Mouse (Mus musculus): ENCODE data around the gene Speer4f1.
"Not testable (repeated sequence)": the region's sequence is repeated elsewhere in the genome, so short reads cannot be mapped to it uniquely, and the experiment has no call there.

The Speer4f1 gene

GRCm38 (mm10) chr5:17475798-17476197 is at the start of gene Speer4f1:
Gene Speer4f1 (plus strand): TSS chr5:17476098.
- DNase-seq (ENCODE audit: low read depth, low spot score): not testable (repeated sequence)

DNA sequence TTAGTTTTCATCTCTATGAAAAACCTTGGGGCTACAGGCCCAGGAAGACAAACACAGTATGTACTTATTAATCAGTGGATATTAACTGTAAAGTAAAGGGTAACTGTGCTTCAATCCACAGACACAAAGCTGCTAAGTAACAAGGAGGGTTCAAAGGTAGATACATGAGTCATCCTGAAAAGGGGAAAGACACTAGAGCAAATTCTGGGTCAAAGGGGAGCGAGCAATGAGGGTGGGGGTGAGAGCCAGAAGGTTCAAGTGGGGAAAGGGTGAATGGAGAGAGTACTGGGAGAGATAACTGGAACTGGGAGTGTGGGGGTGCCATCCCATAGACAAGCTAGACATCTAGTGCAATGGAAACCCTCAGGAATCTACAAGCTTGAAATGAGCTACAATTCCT is 49.0 kb upstream of the Speer4f1 start:
- DNase-seq (ENCODE audit: low read depth, low spot score): no peak

GRCm38 (mm10) chr5:17434721-17435120 is 41.2 kb upstream of the Speer4f1 start:
- DNase-seq (ENCODE audit: low read depth, low spot score): no peak

GRCm38 (mm10) chr5:17436209-17436608 is 39.7 kb upstream of the Speer4f1 start:
- DNase-seq (ENCODE audit: low read depth, low spot score): no peak

DNA sequence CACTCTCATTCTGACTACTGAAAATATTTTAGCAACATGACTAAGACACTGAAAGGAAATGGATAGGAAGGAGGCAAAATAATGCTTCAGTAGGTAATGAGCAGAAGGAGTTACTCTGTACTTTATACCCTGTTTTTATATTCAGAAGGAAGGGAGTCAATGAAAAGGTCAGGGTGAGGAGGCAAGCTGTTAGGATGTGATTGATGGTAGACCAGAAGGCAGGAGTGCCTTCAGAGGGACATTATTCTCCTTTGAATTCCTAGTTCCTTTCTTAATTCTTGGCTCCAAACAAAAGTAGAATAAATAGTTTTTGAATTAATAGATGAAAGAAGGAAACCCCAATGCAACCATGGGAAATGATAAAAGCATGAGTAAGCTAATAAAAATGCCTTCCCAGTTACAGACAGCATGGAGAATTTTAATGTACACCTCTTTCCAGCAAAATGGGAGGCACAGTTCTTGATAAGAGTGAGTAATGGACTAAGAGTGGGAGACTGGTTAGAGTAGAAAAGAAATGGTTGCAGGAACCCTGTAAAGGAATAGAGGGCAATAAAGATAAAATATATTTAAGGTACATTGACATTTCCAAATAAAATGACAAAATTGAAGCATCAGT is 36.3 kb upstream of the Speer4f1 start:
- no peak for DNase-seq (ENCODE audit: low read depth, low spot score)

- no peak for DNase-seq (ENCODE audit: low read depth, low spot score)
Observed at GRCm38 (mm10) chr5:17454059-17454458, 21.8 kb upstream of the Speer4f1 start.

DNA sequence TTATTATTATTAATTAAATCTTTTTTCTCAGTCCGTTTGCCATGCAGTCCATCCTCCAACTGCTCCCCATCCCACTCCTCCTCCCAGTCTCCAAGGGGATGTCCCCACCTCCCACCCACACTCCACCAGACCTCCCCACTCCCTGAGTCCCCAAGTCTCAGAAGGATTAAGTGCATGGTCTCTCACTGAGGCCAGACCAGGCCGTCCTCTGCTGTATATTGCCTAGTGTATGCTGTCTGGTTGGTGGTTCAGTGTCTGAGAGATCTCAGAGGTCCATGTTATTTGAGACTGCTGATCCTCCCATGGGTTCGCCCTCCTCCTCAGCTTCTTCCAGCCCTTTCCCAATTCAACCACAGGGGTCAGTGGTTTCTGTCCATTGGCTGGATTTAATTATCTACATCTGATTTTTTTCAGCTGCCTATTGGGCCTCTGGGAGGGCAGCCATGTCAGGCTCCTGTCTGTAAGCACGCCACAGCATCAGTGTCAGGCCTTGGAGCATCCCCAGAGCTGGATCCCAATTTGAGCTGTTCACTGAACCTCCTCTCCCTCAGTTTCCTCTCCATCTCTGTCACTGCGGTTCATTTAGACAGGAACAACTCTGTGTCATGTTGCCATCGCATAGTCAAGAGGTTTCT is 20.8 kb upstream of the Speer4f1 start:
- DNase-seq (ENCODE audit: low read depth, low spot score): no peak

GRCm38 (mm10) chr5:17456671-17457070 is 19.2 kb upstream of the Speer4f1 start:
- DNase-seq (ENCODE audit: low read depth, low spot score): no peak

DNA sequence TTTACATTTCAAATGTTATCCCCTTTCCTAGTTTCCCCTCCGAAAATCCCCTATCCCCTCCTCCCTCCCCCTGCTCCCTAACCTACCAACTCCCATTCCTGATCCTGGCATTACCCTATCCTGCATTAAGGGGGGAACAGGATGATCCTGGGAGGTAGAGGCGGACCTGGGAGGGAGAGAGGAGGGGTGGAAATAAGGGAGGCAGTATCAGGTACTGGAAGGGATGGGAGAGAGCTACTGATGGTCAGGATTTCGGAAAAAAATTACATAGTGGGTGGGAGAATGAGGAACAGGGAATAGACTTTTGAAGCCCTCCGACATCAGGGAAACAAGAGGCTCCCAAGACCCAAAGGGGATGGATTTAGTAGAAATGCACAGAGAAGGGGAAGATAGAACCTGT is 7.8 kb upstream of the Speer4f1 start:
- not testable (repeated sequence) for DNase-seq (ENCODE audit: low read depth, low spot score)

- DNase-seq (ENCODE audit: low read depth, low spot score): no peak
Observed at GRCm38 (mm10) chr5:17476476-17476875, 578 bp downstream of the Speer4f1 start.

DNA sequence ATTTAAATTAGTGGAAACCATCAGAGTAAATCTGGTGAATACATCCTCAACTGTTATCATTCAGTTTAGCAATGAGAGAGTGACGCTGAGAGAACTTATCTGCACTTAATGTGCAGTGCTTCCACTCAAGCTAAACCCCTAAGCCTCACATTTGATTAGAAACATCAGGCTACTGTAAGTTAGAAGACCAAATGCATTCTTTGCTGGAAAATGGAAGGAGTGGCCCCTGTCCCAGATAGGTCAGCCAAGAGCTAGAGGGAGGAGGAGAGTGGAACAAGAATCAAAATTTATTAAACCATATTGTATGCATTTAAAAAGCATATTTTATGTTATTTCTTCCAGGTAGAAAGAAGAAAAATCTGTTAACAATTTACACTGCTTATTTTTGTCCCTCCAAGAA is 14.0 kb downstream of the Speer4f1 start:
- DNase-seq (ENCODE audit: low read depth, low spot score): no peak

- no peak for DNase-seq (ENCODE audit: low read depth, low spot score)
Observed at GRCm38 (mm10) chr5:17495616-17496015, 19.7 kb downstream of the Speer4f1 start.

DNA sequence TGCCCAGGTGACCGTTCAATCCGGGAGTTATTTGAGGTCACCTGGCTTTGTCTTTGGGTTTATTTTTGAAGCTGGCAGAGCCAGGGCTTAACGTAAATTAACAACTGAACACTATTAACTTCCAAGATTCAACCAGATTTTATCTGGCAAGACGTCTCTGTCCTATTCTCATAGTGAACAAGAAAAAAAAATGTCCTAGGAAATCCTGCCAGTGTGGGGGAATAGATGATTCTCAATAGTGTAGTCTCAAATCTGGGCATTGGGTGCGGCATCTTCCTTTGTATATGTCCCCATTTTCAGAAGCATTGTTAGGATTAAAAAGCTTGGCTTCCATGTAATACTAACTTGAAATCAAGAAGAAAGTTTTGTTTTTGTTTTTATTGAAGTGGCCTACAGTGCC is 20.8 kb downstream of the Speer4f1 start:
- DNase-seq (ENCODE audit: low read depth, low spot score): no peak

DNA sequence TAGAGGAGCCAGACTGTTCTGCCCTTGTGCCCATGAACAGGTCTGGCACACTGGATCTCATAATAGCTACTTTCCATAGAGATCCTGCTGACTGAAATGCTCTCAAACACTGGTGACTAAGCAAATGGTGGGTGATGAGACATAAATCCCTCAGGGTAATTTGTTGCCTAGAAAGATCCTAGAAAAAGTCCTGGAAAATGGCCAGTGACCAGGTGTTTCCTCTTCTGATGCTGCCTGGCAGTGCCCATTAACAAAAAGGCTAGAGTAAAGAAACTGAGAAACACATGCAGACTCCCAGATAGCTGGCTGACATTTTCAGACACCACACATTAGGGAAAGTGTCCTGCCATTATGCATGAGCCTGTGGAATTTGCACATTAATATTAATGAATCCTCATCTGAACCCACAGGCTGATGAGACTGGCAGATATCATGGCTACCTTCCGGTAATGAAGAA is 24.0 kb downstream of the Speer4f1 start:
- DNase-seq (ENCODE audit: low read depth, low spot score): no peak

DNA sequence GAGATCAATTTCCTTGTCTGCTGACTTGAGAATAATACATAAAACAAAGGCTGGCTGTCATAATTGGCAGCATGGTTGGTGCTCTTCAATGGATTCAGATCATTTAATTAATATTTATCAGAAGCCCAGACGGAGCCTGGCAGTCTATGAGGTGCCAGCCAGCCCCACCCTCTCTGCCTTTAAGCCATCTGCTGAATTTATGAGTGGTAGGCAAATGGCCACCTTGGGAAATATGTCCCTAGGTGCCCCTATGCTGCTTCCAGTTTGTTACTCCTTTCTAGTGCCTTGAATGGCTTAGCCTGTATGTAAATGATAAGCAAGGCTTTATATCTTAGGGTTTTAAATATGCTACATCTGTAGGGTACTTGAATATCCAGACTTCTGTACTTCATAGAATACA is 25.0 kb downstream of the Speer4f1 start:
- no peak for DNase-seq (ENCODE audit: low read depth, low spot score)

- DNase-seq (ENCODE audit: low read depth, low spot score): no peak
Observed at GRCm38 (mm10) chr5:17505540-17505939, 29.6 kb downstream of the Speer4f1 start.

GRCm38 (mm10) chr5:17508038-17508437 is 32.1 kb downstream of the Speer4f1 start:
- no peak for DNase-seq (ENCODE audit: low read depth, low spot score)

All from retina, adult 2 months (tissue).